Mouse (Mus musculus) gastrocnemius, postnatal 10 days (tissue): ENCODE results near the gene Ccdc65. TPM values are rescaled to one million over a fixed set of nuclear protein-coding genes. Genes with fewer than 3 reads are reported as not detected.

Experiments
- DNase-seq: peaks from one replicate; pipeline ENCODE4 v3.0.0; 2021; ENCODE audit warnings: mixed read lengths
- long read RNA-seq, 2 experiments: library from polyadenylated mRNA; stranded (forward); transcript quantifications; one replicate each; pipeline ENCODE4 v2.0.0; 2021
- total RNA-seq, 2 experiments: library from RNA; stranded (reverse); gene quantifications; 2 replicates each; pipeline ENCODE4 v1.2.3; 2021

The Ccdc65 gene
- total RNA-seq, result not detected
- long read RNA-seq, experiment 1, result 0 reads
- long read RNA-seq, experiment 2, result 0 reads

GRCm38 (mm10) chr15:98707766-98708372 lies at the start of gene Ccdc65:
Gene Ccdc65 (plus strand): TSS chr15:98708207.
- peak; percentile 77 for DNase-seq

- DNase-seq, result no peak
These were observed 45.8 kb upstream of the Ccdc65 start for GRCm38 (mm10) chr15:98662198-98662566.

- DNase-seq, result peak; percentile 91
These were observed 45.2 kb upstream of the Ccdc65 start, which contains the start of gene Ddx23 for GRCm38 (mm10) chr15:98662567-98663545. Gene Ddx23 (minus strand): TSS chr15:98662894.

GRCm38 (mm10) chr15:98664042-98664907 lies 43.7 kb upstream of the Ccdc65 start:
- no peak for DNase-seq

GRCm38 (mm10) chr15:98672592-98672991 lies 35.4 kb upstream of the Ccdc65 start:
- DNase-seq, result no peak

DNA sequence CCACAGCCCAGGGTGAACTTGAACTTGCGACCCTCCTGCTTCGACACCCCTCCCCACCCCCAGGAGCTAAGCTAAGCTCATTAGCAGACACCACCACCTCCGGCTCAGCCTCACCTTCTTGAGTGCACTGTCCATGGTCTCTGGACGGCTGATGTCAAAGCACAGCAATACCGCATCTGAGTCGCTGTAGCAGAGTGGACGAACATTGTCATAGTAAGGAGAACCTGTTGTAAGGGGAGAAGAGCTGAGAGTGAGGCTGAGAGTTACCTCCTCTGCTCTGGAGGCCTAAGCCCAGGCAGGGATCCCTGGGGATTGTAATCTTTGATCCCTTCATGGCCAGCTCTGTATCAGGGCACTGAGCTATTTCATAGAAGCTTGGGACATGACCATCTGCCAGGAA lies 34.3 kb upstream of the Ccdc65 start:
- no peak for DNase-seq

GRCm38 (mm10) chr15:98674284-98674993 lies 33.6 kb upstream of the Ccdc65 start:
- DNase-seq, result no peak

DNA sequence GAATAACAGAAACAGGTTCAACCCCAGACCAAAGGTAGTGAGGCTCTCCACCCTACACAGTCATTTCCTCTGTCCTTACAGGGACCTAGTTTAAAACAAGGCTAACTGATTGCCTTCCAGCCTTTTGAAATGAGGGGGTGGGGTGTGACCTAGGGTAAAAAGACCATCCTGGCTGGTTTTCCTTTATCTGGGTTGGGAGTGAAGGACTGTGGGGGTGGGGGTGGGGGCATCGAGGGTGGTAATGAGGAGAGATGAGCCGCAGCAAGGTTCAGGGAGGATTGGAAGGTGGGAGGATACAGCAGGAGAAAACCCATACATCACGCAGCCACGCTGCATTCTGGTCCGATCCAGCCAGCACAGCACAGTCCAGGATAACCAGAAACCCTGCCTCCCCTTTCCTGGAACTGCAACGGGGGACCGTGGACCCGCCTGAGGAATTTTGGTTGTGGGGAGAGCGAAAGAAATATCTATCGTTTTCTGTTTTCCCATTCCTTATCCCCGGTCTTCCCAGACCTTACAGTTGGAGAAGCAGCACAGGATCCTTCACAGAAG lies 32.9 kb upstream of the Ccdc65 start:
- no peak for DNase-seq

DNA sequence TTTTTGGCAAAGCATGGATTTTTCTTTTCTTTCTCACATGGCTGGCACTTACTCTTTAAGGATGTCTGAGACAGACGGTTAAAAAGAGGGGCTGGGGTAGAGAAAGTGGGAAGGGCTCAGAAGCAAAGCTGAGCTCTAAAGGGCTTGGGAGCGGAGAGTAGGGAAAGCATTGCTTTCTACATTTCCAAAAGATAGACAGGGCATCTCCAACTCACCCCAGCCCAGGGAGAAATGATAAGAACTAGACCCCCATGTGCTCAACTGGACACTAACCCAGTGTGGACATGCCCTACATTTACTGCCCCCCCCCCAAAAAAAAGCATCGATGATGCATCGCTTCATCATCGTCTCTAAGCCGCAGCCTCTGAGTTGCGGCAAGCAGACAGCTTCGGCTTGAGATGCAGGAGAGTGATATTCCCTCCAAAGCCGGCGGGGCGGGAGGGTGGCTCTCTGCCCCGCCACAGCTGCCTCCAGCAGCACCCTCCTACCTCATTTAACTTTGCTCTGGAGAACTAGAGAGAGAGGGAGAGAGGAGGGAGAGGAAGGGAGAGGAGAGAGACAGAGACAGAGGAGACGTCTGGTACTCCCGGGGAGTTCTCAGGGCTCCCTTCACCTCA lies 32.3 kb upstream of the Ccdc65 start:
- DNase-seq, result no peak

DNA sequence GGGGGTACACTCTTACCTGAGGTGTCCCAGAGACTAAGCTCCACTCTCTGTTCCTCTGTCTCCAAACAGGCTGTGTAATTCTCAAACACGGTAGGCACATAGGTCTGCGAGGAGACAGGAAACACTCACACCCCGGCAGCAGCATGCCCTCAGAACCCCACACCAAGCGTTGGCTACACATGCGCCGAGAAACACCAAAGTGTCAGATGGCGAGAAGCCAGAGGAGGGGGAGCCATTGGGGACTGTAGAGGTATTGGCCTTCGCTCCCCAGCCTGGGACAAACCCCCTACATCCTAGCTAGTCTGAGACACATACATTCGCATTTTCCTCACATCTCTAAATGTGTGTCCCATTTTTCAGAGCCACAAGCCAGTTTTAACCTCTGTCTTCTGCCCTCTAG lies 31.5 kb upstream of the Ccdc65 start:
- DNase-seq, result no peak

DNA sequence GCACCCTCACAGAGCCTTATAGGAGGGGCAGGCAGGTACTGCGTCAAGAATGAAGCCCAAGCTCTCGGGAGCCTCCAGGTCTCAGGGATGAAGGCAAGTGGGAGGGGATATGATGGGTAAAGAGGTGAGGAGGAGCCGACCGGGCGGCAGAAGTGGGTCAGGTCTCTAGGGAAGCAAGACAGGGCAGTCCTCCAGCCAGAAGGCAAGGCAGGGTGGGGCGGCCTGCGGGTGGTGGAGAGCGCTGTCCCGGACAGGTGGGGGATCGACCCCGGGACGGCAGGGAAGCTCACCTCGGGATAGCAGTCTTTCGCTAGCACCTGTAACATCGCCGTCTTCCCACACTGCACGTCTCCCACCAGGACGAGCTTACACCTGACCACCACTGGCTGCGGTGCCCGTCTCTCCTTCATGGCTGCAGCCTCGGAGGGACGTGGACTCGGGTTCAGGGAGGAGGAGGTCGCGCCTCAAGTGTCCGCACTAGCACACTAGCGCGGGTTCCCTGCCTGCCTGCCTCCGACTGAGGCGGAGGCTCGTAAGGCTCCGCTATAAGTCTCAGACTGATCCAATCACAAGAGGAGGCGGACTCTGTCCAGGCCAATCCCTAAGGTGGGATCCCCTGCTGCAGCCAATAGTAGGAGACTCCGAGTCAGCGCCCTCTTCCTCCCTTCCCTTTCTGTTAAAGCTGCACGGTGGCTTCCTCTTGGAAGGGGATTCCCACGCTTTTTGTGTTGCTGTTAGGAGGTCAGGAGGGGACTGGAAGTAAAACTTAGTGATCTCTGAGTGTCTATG lies 30.9 kb upstream of the Ccdc65 start, which contains the start of gene Rnd1:
TSS of gene Rnd1 (minus strand) at position 522 of the 789 bp plus-strand sequence.
- DNase-seq, result peak; percentile 59

GRCm38 (mm10) chr15:98677977-98678376 lies 30.0 kb upstream of the Ccdc65 start:
- no peak for DNase-seq

GRCm38 (mm10) chr15:98680660-98681059 lies 27.3 kb upstream of the Ccdc65 start:
- DNase-seq, result no peak

GRCm38 (mm10) chr15:98681633-98682032 lies 26.4 kb upstream of the Ccdc65 start:
- no peak for DNase-seq

- no peak for DNase-seq
These were observed 24.8 kb upstream of the Ccdc65 start for GRCm38 (mm10) chr15:98683177-98683576.

DNA sequence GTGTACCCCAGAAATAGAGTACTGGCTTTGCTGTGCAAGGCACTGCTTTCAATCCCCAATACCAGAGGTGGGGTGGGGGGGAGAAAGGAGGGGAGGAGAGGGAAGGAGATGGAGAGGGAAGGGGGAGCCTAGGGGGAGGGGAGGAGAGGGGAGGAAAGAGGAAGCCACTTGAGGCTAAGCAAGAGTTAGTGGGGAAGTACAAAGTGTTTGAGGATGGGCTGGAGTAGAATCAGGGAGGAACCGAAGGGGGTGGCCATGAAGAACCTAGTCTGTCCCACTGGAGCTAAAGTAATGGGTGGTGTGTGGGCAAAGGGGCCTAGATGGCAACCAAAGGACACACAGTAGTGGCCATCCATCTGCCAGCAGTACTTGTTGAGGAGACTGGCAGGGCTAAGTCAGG lies 24.3 kb upstream of the Ccdc65 start:
- no peak for DNase-seq

- DNase-seq, result no peak
These were observed 22.1 kb upstream of the Ccdc65 start for GRCm38 (mm10) chr15:98685926-98686325.

GRCm38 (mm10) chr15:98689682-98690081 lies 18.3 kb upstream of the Ccdc65 start:
- DNase-seq, result no peak

DNA sequence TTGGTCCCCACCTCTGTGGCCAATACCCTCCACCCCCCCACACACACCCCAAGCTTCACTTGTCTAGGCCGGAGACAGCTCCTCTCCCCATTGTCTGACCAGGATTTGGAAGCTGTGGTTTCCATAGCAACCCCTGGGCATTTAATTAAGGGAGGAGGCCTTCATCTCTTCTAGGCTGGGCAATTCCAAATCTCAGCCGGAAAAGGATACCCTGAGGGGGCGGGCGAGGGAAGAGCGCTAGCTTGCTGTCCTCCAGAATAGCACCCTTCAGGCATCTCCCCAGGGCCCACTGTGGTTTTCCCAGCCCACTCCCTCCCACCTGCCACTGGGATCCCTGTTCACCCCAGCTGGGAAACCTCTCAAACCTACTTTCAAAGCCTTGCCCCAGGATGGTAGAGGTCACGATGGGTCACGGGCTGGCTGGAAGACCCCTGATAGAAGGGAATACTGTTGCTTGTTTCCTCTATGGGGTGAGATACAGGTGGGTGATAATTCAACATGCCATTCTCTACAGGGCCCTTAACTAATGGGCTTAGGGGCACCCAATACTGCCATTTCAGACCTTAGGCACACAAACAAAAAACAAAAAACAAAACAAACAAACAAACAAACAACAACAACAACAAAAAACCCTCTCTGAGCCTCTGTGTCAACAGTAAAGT lies 16.4 kb upstream of the Ccdc65 start:
- DNase-seq, result no peak
